Mouse (Mus musculus): ENCODE data around the gene Ccdc60.

DNA sequence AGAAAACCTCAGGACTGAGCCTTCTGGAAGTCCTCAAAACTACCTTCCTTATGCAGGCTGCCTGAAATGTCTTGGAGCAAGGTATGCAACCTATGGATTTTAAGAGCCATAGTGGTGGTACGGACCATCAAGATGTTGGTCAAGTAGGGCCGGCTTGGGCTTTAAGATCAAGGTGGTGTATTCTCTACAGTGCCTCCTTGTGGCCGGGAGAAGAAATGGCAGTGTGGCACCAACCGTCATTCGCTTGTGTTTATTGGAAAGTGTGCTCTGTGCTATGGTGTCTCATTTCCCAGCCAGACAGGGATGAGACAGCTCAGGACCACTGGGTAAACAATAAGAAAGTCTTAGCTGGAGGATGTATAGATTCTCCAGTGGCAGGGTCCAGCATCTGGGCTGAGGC is 76.1 kb downstream of the Ccdc60 start:
- TF ChIP-seq CTCF (IDR thresholded peaks at IDR 0.05; ENCODE audit: low read depth) = peak; percentile 71
- TF ChIP-seq EP300 (IDR thresholded peaks at IDR 0.05; ENCODE audit: low read depth) = no peak
